Mouse (Mus musculus): ENCODE measurements at regions not wholly inside any gene's neighbourhood (a gene's known extent, or its start where the extent isn't known, plus 50 kb on each side); places are given as distances from the start of the nearest gene placed in this dataset.
"Not testable (repeated sequence)": the region's sequence is repeated elsewhere in the genome, so short reads cannot be mapped to it uniquely, and the experiment has no call there.

GRCm38 (mm10) chr10:117465058-117465660 lies 85.3 kb upstream of the Cpsf6 start:
- 56% methylated on average over 12 of the region's 12 CpGs for WGBS
- Histone ChIP-seq H3K4me3 (ENCODE audit: low read length) (no peak overlapping the region), H3K27ac (ENCODE audit: low read depth, low read length) (peak overlapping the region; percentile 24; the same call in 1 of the 2 replicates)

GRCm38 (mm10) chr10:117464331-117464730 lies 84.5 kb upstream of the Cpsf6 start:
- not testable (repeated sequence) for H3K9me3 ChIP-seq (ENCODE audit: control insufficient read depth, low read length); H3K36me3 ChIP-seq (ENCODE audit: control insufficient read depth, insufficient read depth, low read length); H3K27me3 ChIP-seq (ENCODE audit: control insufficient read depth, insufficient read depth, low read length); H3K4me3 ChIP-seq (ENCODE audit: low read length); H3K9ac ChIP-seq (ENCODE audit: low read depth, low read length); ATAC-seq (ENCODE audit: low FRiP score, low TSS enrichment); H3K4me2 ChIP-seq (replicated peaks; ENCODE audit: low read depth, low read length)
- peaks cover 11% of the 10 kb centered on the region for H3K4me1 ChIP-seq (ENCODE audit: control insufficient read depth, insufficient read depth, low read length)
- peak overlapping the region; percentile 24; the same call in 1 of the 2 replicates for H3K27ac ChIP-seq (ENCODE audit: low read depth, low read length)

More at GRCm38 (mm10) chr10:117465058-117465660, 85.3 kb upstream of the Cpsf6 start:
- Histone ChIP-seq H3K9me3 (ENCODE audit: control insufficient read depth, low read length) (no peaks in the 10 kb centered on the region), H3K36me3 (ENCODE audit: control insufficient read depth, insufficient read depth, low read length) (no peaks in the 10 kb centered on the region), H3K4me1 (ENCODE audit: control insufficient read depth, insufficient read depth, low read length) (peaks cover 11% of the 10 kb centered on the region), H3K4me2 (replicated peaks; ENCODE audit: low read depth, low read length) (no peak overlapping the region), H3K9ac (ENCODE audit: low read depth, low read length) (no peak overlapping the region), H3K27me3 (ENCODE audit: control insufficient read depth, insufficient read depth, low read length) (no peaks in the 10 kb centered on the region)
- ATAC-seq (ENCODE audit: low FRiP score, low TSS enrichment) = 0 out of 2 replicates have a peak, but pooled peaks have one; percentile 24

- H3K4me2 ChIP-seq (replicated peaks; ENCODE audit: low read depth, low read length) = no peak overlapping the region
Observed at GRCm38 (mm10) chr10:117463636-117464035, 83.8 kb upstream of the Cpsf6 start.

GRCm38 (mm10) chr10:117462921-117463320 lies 83.1 kb upstream of the Cpsf6 start:
- no peak overlapping the region for H3K27ac ChIP-seq (ENCODE audit: low read depth, low read length)
- H3K36me3 ChIP-seq (ENCODE audit: control insufficient read depth, insufficient read depth, low read length) = no peaks in the 10 kb centered on the region
- peaks cover 8% of the 10 kb centered on the region for H3K4me1 ChIP-seq (ENCODE audit: control insufficient read depth, insufficient read depth, low read length)
- no peaks in the 10 kb centered on the region for H3K9me3 ChIP-seq (ENCODE audit: control insufficient read depth, low read length)
- WGBS = 97% methylated on average over 4 of the region's 4 CpGs
- no peak overlapping the region for H3K9ac ChIP-seq (ENCODE audit: low read depth, low read length)
- H3K4me3 ChIP-seq (ENCODE audit: low read length) = no peak overlapping the region
- ATAC-seq (ENCODE audit: low FRiP score, low TSS enrichment) = no peak
- no peak overlapping the region for H3K4me2 ChIP-seq (replicated peaks; ENCODE audit: low read depth, low read length)
- no peaks in the 10 kb centered on the region for H3K27me3 ChIP-seq (ENCODE audit: control insufficient read depth, insufficient read depth, low read length)

More at GRCm38 (mm10) chr10:117463636-117464035, 83.8 kb upstream of the Cpsf6 start:
- Histone ChIP-seq H3K36me3 (ENCODE audit: control insufficient read depth, insufficient read depth, low read length) (no peaks in the 10 kb centered on the region), H3K9me3 (ENCODE audit: control insufficient read depth, low read length) (no peaks in the 10 kb centered on the region), H3K4me1 (ENCODE audit: control insufficient read depth, insufficient read depth, low read length) (peaks cover 11% of the 10 kb centered on the region), H3K27me3 (ENCODE audit: control insufficient read depth, insufficient read depth, low read length) (no peaks in the 10 kb centered on the region), H3K27ac (ENCODE audit: low read depth, low read length) (no peak overlapping the region), H3K4me3 (ENCODE audit: low read length) (no peak overlapping the region), H3K9ac (ENCODE audit: low read depth, low read length) (no peak overlapping the region)
- 92% methylated on average over 8 of the region's 8 CpGs for WGBS
- ATAC-seq (ENCODE audit: low FRiP score, low TSS enrichment) = no peak

- Histone ChIP-seq H3K27me3 (ENCODE audit: control insufficient read depth, insufficient read depth, low read length) (no peaks in the 10 kb centered on the region), H3K4me2 (replicated peaks; ENCODE audit: low read depth, low read length) (no peak overlapping the region), H3K9me3 (ENCODE audit: control insufficient read depth, low read length) (no peaks in the 10 kb centered on the region), H3K36me3 (ENCODE audit: control insufficient read depth, insufficient read depth, low read length) (no peaks in the 10 kb centered on the region), H3K27ac (ENCODE audit: low read depth, low read length) (no peak overlapping the region), H3K4me3 (ENCODE audit: low read length) (no peak overlapping the region), H3K4me1 (ENCODE audit: control insufficient read depth, insufficient read depth, low read length) (no peaks in the 10 kb centered on the region), H3K9ac (ENCODE audit: low read depth, low read length) (no peak overlapping the region)
- ATAC-seq (ENCODE audit: low FRiP score, low TSS enrichment) = peak; percentile 60; the same call in 1 of the 2 replicates
- WGBS = 42% methylated on average over 11 of the region's 11 CpGs
Observed at GRCm38 (mm10) chr10:117461791-117462516, 82.1 kb upstream of the Cpsf6 start.

- Histone ChIP-seq H3K9ac (ENCODE audit: low read depth, low read length) (no peak overlapping the region), H3K9me3 (ENCODE audit: control insufficient read depth, low read length) (no peaks in the 10 kb centered on the region), H3K4me1 (ENCODE audit: control insufficient read depth, insufficient read depth, low read length) (no peaks in the 10 kb centered on the region), H3K27ac (ENCODE audit: low read depth, low read length) (no peak overlapping the region), H3K4me3 (ENCODE audit: low read length) (no peak overlapping the region), H3K36me3 (ENCODE audit: control insufficient read depth, insufficient read depth, low read length) (no peaks in the 10 kb centered on the region), H3K27me3 (ENCODE audit: control insufficient read depth, insufficient read depth, low read length) (no peaks in the 10 kb centered on the region), H3K4me2 (replicated peaks; ENCODE audit: low read depth, low read length) (no peak overlapping the region)
- no peak for ATAC-seq (ENCODE audit: low FRiP score, low TSS enrichment)
- WGBS = 83% methylated on average over 4 of the region's 4 CpGs
Observed at GRCm38 (mm10) chr10:117461261-117461660, 81.4 kb upstream of the Cpsf6 start.

GRCm38 (mm10) chr10:117460366-117460730 lies 80.5 kb upstream of the Cpsf6 start:
- H3K4me3 ChIP-seq (ENCODE audit: low read length) = no peak overlapping the region
- no peak overlapping the region for H3K9ac ChIP-seq (ENCODE audit: low read depth, low read length)
- ATAC-seq (ENCODE audit: low FRiP score, low TSS enrichment) = no peak
- no peaks in the 10 kb centered on the region for H3K27me3 ChIP-seq (ENCODE audit: control insufficient read depth, insufficient read depth, low read length)
- no peaks in the 10 kb centered on the region for H3K9me3 ChIP-seq (ENCODE audit: control insufficient read depth, low read length)
- H3K4me2 ChIP-seq (replicated peaks; ENCODE audit: low read depth, low read length) = no peak overlapping the region
- WGBS = 92% methylated on average over 6 of the region's 6 CpGs
- no peak overlapping the region for H3K27ac ChIP-seq (ENCODE audit: low read depth, low read length)
- no peaks in the 10 kb centered on the region for H3K4me1 ChIP-seq (ENCODE audit: control insufficient read depth, insufficient read depth, low read length)
- no peaks in the 10 kb centered on the region for H3K36me3 ChIP-seq (ENCODE audit: control insufficient read depth, insufficient read depth, low read length)

- Histone ChIP-seq H3K9me3 (ENCODE audit: control insufficient read depth, low read length) (no peaks in the 10 kb centered on the region), H3K9ac (ENCODE audit: low read depth, low read length) (no peak overlapping the region), H3K36me3 (ENCODE audit: control insufficient read depth, insufficient read depth, low read length) (no peaks in the 10 kb centered on the region), H3K27ac (ENCODE audit: low read depth, low read length) (no peak overlapping the region), H3K27me3 (ENCODE audit: control insufficient read depth, insufficient read depth, low read length) (no peaks in the 10 kb centered on the region), H3K4me1 (ENCODE audit: control insufficient read depth, insufficient read depth, low read length) (no peaks in the 10 kb centered on the region), H3K4me2 (replicated peaks; ENCODE audit: low read depth, low read length) (no peak overlapping the region), H3K4me3 (ENCODE audit: low read length) (no peak overlapping the region)
- ATAC-seq (ENCODE audit: low FRiP score, low TSS enrichment) = no peak
- 86% methylated on average over 10 of the region's 10 CpGs for WGBS
Observed at GRCm38 (mm10) chr10:117459651-117460365, 80.0 kb upstream of the Cpsf6 start.

GRCm38 (mm10) chr10:117459041-117459475 lies 79.2 kb upstream of the Cpsf6 start:
- H3K4me3 ChIP-seq (ENCODE audit: low read length) = no peak overlapping the region
- no peaks in the 10 kb centered on the region for H3K27me3 ChIP-seq (ENCODE audit: control insufficient read depth, insufficient read depth, low read length)
- WGBS = 77% methylated on average over 2 of the region's 2 CpGs
- no peak for ATAC-seq (ENCODE audit: low FRiP score, low TSS enrichment)
- no peak overlapping the region for H3K4me2 ChIP-seq (replicated peaks; ENCODE audit: low read depth, low read length)
- H3K4me1 ChIP-seq (ENCODE audit: control insufficient read depth, insufficient read depth, low read length) = no peaks in the 10 kb centered on the region
- no peak overlapping the region for H3K9ac ChIP-seq (ENCODE audit: low read depth, low read length)
- no peak overlapping the region for H3K27ac ChIP-seq (ENCODE audit: low read depth, low read length)
- no peaks in the 10 kb centered on the region for H3K9me3 ChIP-seq (ENCODE audit: control insufficient read depth, low read length)
- H3K36me3 ChIP-seq (ENCODE audit: control insufficient read depth, insufficient read depth, low read length) = no peaks in the 10 kb centered on the region
